Mouse (Mus musculus): Measurements from ENCODE around the gene Pitpnc1. TPM values are rescaled to one million over a fixed set of nuclear protein-coding genes. Genes with fewer than 3 reads are reported as not detected.

Gene Pitpnc1
- total RNA-seq (2023): 10 to 100 TPM; 24.0 to 34.6 TPM

GRCm38 (mm10) chr11:107470521-107471041, at the start of gene Pitpnc1:
Pitpnc1 (minus strand) TSS chr11:107470699.

DNA sequence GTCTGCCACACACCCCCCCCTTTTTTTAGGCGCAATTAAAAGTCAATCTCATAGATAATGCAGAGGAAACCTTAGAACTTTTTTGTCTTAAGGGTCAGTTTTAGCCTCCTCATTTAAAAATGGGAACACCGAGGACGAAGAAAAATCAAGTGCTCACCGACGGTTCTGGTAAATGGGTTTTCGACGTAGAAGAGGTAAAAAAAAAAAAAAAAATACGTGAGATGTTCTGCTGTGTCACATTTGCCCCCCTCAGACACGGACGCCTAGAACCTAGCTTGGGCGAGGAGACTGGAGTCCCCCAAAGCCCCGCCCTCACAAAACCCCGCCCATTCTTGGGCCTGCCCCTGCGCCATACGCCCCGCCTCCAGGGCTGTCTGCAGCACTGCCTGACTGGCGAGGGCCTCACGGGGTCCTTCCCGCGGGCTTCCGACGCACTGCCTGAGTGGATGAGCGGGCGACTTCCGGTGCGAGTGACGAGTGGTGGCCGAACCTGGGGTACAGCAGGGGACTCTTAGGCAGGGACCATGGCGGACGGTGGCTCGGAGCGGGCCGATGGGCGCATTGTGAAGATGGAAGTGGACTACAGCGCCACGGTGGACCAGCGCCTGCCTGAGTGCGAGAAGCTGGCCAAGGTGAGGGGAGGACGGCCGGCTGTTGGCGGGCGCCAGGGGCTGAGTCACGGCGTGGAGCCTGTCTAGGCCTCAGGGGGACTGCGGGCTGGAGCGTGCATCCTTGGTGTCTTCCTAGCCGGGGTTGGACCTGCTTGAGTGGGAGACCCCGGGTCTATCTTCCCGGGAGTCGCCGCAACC, 8.8 kb upstream of the Pitpnc1 start, which contains the start of gene Psmd12:
Psmd12 (plus strand) TSS at position 432 of the 809 bp plus-strand sequence.

DNA sequence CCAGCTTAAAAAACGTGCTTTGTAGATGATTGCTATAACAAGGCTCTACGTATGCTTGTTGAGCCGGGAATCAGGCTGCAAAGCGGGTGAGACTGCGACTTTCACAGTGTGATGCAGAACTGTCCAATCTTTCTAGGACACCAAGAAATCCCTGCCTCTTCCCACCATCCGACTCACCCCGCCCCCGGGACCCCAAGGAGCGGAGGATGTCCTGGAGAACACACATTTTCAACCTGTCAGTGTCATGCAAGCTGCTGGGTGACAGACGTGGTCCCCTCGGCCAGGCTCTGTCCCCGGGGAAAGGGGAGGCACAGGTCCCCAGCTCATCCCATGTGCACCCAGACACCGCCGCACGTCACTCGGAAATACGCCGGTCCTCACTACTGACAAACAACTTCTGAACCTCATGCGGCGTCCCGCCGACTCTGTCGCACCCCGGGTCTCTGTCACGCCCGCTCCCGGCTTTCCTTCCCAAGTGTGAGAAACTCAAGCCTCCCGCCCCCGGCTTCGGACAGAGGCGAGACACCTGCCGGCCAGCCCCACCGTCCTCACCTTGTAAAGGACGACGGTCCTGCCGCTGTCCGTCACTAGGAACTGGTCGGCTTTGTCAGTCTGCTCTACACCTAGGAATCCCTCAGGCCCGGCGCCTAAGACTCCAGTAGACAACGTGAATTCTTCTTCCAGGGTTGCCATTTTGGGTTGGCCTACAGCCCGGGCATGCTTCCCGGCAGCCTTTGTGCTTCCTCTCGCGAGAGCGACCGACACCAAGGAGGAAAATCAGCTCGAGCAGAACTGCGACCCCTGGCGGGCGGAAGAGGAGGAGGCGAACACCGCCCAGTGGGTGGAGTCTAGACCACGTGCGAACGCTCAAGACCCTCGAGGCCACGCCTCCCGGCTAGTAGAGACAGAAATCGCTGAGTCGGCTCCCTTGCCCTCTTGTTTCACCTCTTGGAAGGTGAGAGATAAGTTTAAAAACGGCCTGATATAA, 281.6 kb downstream of the Pitpnc1 start, which contains the start of gene Nol11:
Nol11 (minus strand) TSS at position 817 of the 988 bp plus-strand sequence.

Other genes starting within 250 kb of the Pitpnc1 start
- 10 to 100 TPM; 36.6 to 44.8 TPM for gene Psmd12, start 8.8 kb upstream of the Pitpnc1 start, total RNA-seq (2023)
- 10 to 100 TPM; 66.0 to 68.6 TPM for gene Helz, start 77.2 kb upstream of the Pitpnc1 start, total RNA-seq (2023)
- not detected for gene Cacng1, start 245.8 kb upstream of the Pitpnc1 start, total RNA-seq (2023)

All from B cell, adult 67 days (primary cell).